Mouse (Mus musculus): Measurements from ENCODE around the gene Shank2.

The Shank2 gene

GRCm38 (mm10) chr7:144094132-144094531 is 92.4 kb downstream of the Shank2 start:
- intact Hi-C loops (cut with DNase I), result no loop called here

- intact Hi-C loops (cut with DNase I), result loop anchor here (2.0 to 5.0 kb wide), 2 partner anchors 83 to 110 kb away; no protein-coding TSS in a partner anchor
Measured at GRCm38 (mm10) chr7:144097314-144097713, 95.6 kb downstream of the Shank2 start.

GRCm38 (mm10) chr7:144102222-144102980 is 100.7 kb downstream of the Shank2 start:
- intact Hi-C loops (cut with DNase I), result no loop called here

GRCm38 (mm10) chr7:144105952-144106351 is 104.2 kb downstream of the Shank2 start:
- intact Hi-C loops (cut with DNase I), result no loop called here

- intact Hi-C loops (cut with DNase I), result no loop called here
Measured at GRCm38 (mm10) chr7:144106352-144107011, 104.8 kb downstream of the Shank2 start.

GRCm38 (mm10) chr7:144108141-144108540 is 106.4 kb downstream of the Shank2 start:
- intact Hi-C loops (cut with DNase I), result no loop called here

- intact Hi-C loops (cut with DNase I), result no loop called here
Measured at GRCm38 (mm10) chr7:144111026-144111604, 109.4 kb downstream of the Shank2 start.

GRCm38 (mm10) chr7:144111981-144112380 is 110.3 kb downstream of the Shank2 start:
- intact Hi-C loops (cut with DNase I), result no loop called here

- intact Hi-C loops (cut with DNase I), result no loop called here
Measured at GRCm38 (mm10) chr7:144114230-144114629, 112.5 kb downstream of the Shank2 start.

GRCm38 (mm10) chr7:144119562-144119961 is 117.8 kb downstream of the Shank2 start:
- intact Hi-C loops (cut with DNase I), result no loop called here

GRCm38 (mm10) chr7:144132699-144133387 is 131.1 kb downstream of the Shank2 start:
- intact Hi-C loops (cut with DNase I), result no loop called here

GRCm38 (mm10) chr7:144133388-144133998 is 131.8 kb downstream of the Shank2 start:
- intact Hi-C loops (cut with DNase I), result no loop called here

GRCm38 (mm10) chr7:144134699-144135098 is 133.0 kb downstream of the Shank2 start:
- intact Hi-C loops (cut with DNase I), result loop anchor here (5.0 kb wide), 1 partner anchor 43 kb away; no protein-coding TSS in a partner anchor

GRCm38 (mm10) chr7:144137827-144138226 is 136.1 kb downstream of the Shank2 start:
- intact Hi-C loops (cut with DNase I), result loop anchor here (5.0 kb wide), 1 partner anchor 39 kb away; no protein-coding TSS in a partner anchor

- intact Hi-C loops (cut with DNase I), result loop anchor here (5.0 kb wide), 1 partner anchor 39 kb away; no protein-coding TSS in a partner anchor
Measured at GRCm38 (mm10) chr7:144138476-144138875, 136.7 kb downstream of the Shank2 start.

GRCm38 (mm10) chr7:144139691-144140090 is 138.0 kb downstream of the Shank2 start:
- intact Hi-C loops (cut with DNase I), result loop anchor here (5.0 kb wide), 1 partner anchor 38 kb away; no protein-coding TSS in a partner anchor

GRCm38 (mm10) chr7:144140470-144140869 is 138.7 kb downstream of the Shank2 start:
- intact Hi-C loops (cut with DNase I), result no loop called here

GRCm38 (mm10) chr7:144142036-144142435 is 140.3 kb downstream of the Shank2 start:
- intact Hi-C loops (cut with DNase I), result no loop called here

- intact Hi-C loops (cut with DNase I), result no loop called here
Measured at GRCm38 (mm10) chr7:144143941-144144340, 142.2 kb downstream of the Shank2 start.

- intact Hi-C loops (cut with DNase I), result no loop called here
Measured at GRCm38 (mm10) chr7:144148111-144148510, 146.4 kb downstream of the Shank2 start.

- intact Hi-C loops (cut with DNase I), result no loop called here
Measured at GRCm38 (mm10) chr7:144153124-144153523, 151.4 kb downstream of the Shank2 start.
